Mouse (Mus musculus) ovary, postnatal 14 days (tissue): Measurements from ENCODE around the gene Pfkfb3.

ENCODE experiments used
- DNase-seq: peaks from one replicate; pipeline ENCODE4 v3.0.0; 2022; ENCODE audit warnings: low spot score

The Pfkfb3 gene

DNA sequence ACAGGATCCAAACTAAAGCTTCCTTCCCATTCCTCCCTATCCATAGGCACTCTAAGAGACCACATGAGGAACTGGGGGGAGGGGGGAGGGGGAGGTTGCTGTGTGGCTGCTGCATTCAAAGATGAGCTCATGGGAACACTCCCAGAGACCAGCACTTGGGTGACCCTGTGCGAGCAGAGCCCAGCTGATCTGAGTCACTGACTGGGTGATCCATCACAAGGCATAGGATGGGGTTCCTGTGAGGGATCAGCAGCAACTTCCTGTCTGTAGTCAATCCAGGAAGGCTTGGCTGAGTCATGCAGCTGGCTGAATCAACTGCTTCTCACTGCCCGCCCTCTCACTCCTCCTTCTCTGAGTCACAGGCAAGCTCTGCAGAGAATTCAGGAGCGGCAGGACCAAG lies 124.3 kb downstream of the Pfkfb3 start:
- DNase-seq = peak; percentile 43

GRCm38 (mm10) chr2:11428621-11429020 lies 125.3 kb downstream of the Pfkfb3 start:
- DNase-seq = no peak

GRCm38 (mm10) chr2:11427596-11427995 lies 126.3 kb downstream of the Pfkfb3 start:
- DNase-seq = no peak

DNA sequence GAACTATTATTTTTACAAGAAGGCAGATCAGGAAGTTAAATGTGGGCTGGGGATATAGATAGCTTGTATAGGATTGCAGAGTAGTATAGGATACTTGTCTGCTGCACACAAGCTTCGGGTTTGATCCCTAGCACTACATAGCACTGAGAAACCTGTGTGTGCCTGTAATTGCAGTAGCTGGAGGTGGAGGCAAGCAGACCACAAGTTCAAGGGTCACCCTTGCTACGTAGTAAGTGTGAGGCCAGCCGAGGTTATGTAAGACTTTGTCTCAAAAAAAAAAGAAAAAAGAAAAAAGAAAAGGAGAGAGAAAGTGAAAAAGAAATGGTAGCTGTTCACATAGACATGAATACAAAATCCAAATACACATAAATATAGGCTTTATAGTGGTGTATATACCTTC lies 127.5 kb downstream of the Pfkfb3 start:
- DNase-seq = no peak

DNA sequence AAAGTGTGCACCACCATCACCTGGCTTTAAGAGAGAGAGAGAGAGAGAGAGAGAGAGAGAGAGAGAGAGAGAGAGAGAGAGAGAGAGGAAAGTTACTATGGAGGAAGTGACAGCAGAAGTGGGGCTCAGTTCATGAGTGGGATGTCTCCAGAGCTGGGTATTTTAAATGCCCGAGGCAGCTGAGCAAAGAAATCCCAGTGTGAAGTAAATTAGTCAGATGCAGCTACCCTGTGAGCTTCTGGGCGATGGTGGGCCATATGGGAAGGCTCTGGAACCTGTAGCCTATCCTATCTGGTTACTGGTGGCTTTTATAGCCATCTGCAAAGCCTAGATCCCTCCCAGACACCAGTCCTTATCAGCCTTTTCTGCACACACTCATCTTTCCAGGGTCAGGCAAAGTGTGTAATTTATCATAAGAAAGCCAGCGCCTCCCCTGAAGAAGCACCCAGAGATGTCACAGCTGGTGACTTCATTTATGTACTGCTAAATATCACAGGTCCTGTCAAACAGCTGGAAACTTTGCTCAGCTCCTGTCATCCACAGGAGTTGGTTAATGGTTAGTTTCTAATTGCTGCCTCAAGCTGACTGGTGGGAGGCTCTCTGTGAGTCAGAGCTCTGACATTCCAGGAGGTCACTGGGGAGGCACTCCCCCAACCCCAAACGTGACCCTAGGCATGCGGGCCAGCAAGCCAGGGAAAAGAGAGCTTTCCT lies 128.3 kb downstream of the Pfkfb3 start:
- DNase-seq = peak; percentile 37

GRCm38 (mm10) chr2:11424252-11424651 lies 129.6 kb downstream of the Pfkfb3 start:
- DNase-seq = no peak

- DNase-seq = no peak
Observed at GRCm38 (mm10) chr2:11423421-11423820, 130.5 kb downstream of the Pfkfb3 start.

DNA sequence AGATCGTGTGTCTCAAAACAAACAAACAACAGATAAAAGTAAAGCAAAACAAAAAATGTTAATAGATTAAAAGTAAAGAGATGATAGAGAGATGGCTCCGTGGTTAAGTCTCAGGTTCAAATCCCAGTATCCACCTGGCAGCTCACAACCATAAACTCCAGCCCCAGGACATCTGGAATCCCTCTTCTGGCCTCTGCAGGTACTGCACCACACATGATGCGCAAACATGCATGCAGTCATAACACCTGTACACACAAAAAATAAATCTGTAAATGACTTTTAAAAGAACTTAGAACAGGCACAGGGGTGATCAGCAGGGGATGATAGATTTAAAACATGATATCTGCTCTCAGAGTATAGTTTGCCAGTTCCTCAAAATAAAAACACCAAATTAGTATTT lies 131.5 kb downstream of the Pfkfb3 start:
- DNase-seq = no peak
